Mouse (Mus musculus): ENCODE measurements around the gene Plce1.

DNA sequence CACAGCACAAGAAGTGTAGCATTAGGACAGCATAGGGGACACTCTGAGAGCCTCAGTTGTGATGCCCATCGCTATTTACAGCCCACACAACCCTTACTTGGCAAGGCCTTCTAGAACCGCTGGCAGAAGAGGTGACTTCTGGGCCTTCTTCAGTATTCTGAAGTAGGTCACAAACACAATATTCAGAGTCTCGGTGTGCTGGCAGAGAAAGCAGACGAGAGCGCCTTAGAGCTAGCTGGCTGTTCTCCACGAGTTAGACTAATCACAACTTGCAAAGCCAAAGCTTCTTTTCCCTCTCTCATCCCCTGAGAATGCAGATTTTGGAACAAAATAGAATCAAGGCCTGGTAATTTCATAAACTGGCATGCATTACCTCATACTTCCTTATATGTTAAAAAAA is 317.9 kb downstream of the Plce1 start:
- no peak for TF ChIP-seq POLR2A (IDR thresholded peaks at IDR 0.05; ENCODE audit: extremely low read depth, insufficient read depth, low read length)
- TF ChIP-seq CTCF (IDR thresholded peaks at IDR 0.05; ENCODE audit: extremely low read depth, insufficient read depth, low read length): no peak

All from cortical plate, adult 2 months (tissue).